Mouse (Mus musculus) hindbrain, postnatal 0 days (tissue): ENCODE results near the gene Ckmt1. TPM values are rescaled to one million over a fixed set of nuclear protein-coding genes. Genes with fewer than 3 reads are reported as not detected.

Source experiments
- ATAC-seq: fragments of 200-750 bp; cut with Nextera tagmentation; 2 replicates; pipeline ENCODE4 v1.8.0; 2017; ENCODE audit warnings: mild to moderate bottlenecking, moderate TSS enrichment, moderate library complexity
- DNase-seq: peaks from one replicate; pipeline ENCODE4 v3.0.0-alpha.2; 2015; ENCODE audit warnings: low spot score
- H3K27ac ChIP-seq: fragments of 300-500 bp; sonication (generic); 2 replicates; pipeline ENCODE4 v1.5.1; 2014; ENCODE audit warnings: mild to moderate bottlenecking
- H3K27me3 ChIP-seq: fragments of 300-500 bp; sonication (generic); 2 replicates; pipeline ENCODE4 v1.6.1; 2014; ENCODE audit warnings: low read length, mixed read lengths; ENCODE audit not compliant: insufficient read depth
- H3K36me3 ChIP-seq: fragments of 300-500 bp; sonication (generic); 2 replicates; pipeline ENCODE4 v1.6.1; 2014; ENCODE audit warnings: low read length, mixed read lengths; ENCODE audit not compliant: insufficient read depth
- H3K4me1 ChIP-seq: fragments of 300-500 bp; sonication (generic); 2 replicates; pipeline ENCODE4 v1.6.1; 2014; ENCODE audit warnings: antibody characterized with exemption, low read length, mixed read lengths; ENCODE audit not compliant: insufficient read depth
- H3K4me2 ChIP-seq: fragments of 300-500 bp; sonication (generic); 2 replicates; pipeline ENCODE4 v1.6.1; 2014; ENCODE audit warnings: low read depth, mild to moderate bottlenecking, low read length, moderate library complexity, mixed read lengths
- H3K4me3 ChIP-seq: fragments of 300-500 bp; sonication (generic); 2 replicates; pipeline ENCODE4 v1.5.1; 2014; ENCODE audit warnings: low read length
- H3K9ac ChIP-seq: fragments of 300-500 bp; sonication (generic); replicated peaks from 2 replicates; pipeline ENCODE4 v1.6.1; 2014; ENCODE audit warnings: mild to moderate bottlenecking, low read length, moderate library complexity, mixed read lengths
- H3K9me3 ChIP-seq: fragments of 300-500 bp; sonication (generic); 2 replicates; pipeline ENCODE4 v1.6.1; 2016; ENCODE audit warnings: low read length, mixed read lengths
- CTCF ChIP-seq: IDR thresholded peaks from 2 replicates; pipeline ENCODE4 v1.5.1; 2016; ENCODE audit warnings: antibody characterized with exemption, control low read depth, low read depth
- WGBS: fragments of 180-500 bp; shearing (Covaris S2); extraction: QIAGEN DNeasy Blood & Tissue Kit; methylation state at CpG from one replicate; pipeline ENCODE4 v1.1.7; 2014; 5-methylcytosine and 5-hydroxymethylcytosine counted together
- polyA plus RNA-seq: library from polyadenylated mRNA; unstranded; fragments of >200 nt; fragmentation: Nextera tagmentation; extraction: Ambion mirVana; gene quantifications from 2 replicates; pipeline ENCODE4 v1.2.1, GENCODE M21; 2015
- total RNA-seq: library from RNA; depleted of rRNA; stranded (reverse); fragments of >200 nt; gene quantifications from 2 replicates; pipeline ENCODE4 v1.2.3, GENCODE M21; 2014

The Ckmt1 gene
- total and polyA plus RNA-seq, 2 experiments from 2014 or later, result 161 to 167 TPM

DNA sequence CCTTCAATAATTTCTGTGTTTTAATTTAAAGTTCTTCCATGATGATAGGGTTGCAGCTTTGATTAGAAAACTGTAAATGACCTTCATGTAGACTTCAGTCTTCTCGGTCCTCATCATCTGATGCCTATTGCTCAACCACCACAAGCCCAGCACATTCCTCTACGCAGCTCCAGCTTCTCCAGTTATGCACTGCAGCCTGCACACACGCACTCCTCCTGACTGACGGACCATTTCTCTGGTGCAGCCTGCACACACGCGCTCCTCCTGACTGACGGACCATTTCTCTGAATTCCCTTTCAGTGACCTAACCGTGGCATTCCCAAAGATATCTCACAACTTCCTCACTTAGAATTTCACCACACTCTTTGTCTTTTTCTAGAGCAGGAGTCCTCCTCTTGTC lies 4.4 kb upstream of the Ckmt1 start:
- Histone ChIP-seq H3K27me3 (no peaks in the 10 kb centered on the region), H3K4me3 (no peak overlapping the region), H3K27ac (no peak overlapping the region), H3K36me3 (peaks cover 17% of the 10 kb centered on the region; the same call in 1 of the 2 replicates), H3K9ac (no peak overlapping the region), H3K4me2 (no peak overlapping the region), H3K4me1 (peaks cover 6% of the 10 kb centered on the region), H3K9me3 (no peaks in the 10 kb centered on the region)
- WGBS, result 66% methylated on average over 8 of the region's 8 CpGs
- DNase-seq (no peak), ATAC-seq (no peak)
- TF ChIP-seq CTCF, result no peak

DNA sequence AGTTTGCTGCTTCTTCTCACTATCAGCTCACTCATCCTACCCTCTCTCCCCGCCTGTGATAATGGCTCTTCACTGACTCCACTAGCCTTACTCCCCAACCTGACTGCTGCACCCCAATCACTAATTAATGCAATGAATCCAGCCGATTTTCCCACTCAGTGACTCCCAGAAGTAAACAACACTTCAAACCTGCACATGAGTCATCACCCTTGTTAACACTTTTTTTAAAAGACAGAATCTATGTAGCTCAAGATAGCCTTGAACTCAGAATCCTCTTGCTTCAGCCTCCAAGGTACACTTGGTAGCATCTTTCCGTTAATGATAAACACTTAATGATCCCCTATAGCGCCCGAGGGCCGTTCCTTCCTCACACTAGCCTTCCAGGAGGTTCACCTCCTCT lies 3.1 kb upstream of the Ckmt1 start:
- Histone ChIP-seq H3K9ac (peak overlapping the region; percentile 73), H3K9me3 (no peaks in the 10 kb centered on the region), H3K27ac (peak overlapping the region; percentile 82; the same call in 1 of the 2 replicates), H3K4me1 (peaks cover 6% of the 10 kb centered on the region), H3K36me3 (peaks cover 11% of the 10 kb centered on the region; the same call in 1 of the 2 replicates), H3K27me3 (no peaks in the 10 kb centered on the region), H3K4me2 (peak overlapping the region; percentile 87), H3K4me3 (peak overlapping the region; percentile 69)
- TF ChIP-seq CTCF, result no peak
- 4% methylated on average over 6 of the region's 6 CpGs for WGBS
- ATAC-seq (no peak), DNase-seq (no peak)

DNA sequence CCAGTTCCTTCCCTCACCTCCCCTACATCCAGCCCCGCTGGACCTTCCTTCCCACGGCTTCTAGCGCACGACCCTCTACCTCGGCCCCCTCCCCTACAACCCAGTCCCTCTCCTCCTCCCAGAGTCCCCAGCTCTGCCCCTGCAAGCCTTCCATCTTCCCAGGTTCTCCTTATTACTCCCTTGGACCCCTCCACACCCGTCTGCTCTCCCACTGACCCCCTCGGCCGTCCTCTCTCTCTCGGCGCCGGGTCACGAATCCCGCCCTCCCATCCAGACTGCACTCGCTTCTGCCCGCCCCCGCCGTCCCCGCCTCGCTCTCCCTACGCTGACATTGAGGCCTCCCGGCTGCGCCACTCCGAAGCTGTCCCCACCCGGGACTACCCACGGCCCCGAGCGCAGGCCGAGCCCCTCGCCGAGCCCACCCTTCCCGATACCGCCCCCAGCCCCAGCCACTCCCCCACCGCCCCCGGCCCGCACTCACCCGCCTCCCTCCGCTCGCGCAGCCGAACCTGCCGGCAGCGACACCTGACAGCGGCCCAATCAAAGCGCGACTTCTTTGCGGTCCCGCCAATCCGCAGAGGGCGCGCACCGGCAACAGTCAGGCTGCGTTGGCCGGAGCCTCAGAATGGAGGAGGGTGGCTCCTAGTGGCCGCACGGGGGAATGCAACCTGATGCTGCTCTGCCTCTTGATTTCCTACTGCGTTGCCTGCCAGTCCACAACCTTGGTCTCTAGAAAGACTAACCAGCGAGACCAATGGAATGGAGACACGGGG lies 2.5 kb upstream of the Ckmt1 start, which contains the start of gene Ppip5k1:
Gene Ppip5k1, minus strand, starts transcription at position 577 of the 773 bp plus-strand sequence.
- ATAC-seq, result peak; percentile 94

DNA sequence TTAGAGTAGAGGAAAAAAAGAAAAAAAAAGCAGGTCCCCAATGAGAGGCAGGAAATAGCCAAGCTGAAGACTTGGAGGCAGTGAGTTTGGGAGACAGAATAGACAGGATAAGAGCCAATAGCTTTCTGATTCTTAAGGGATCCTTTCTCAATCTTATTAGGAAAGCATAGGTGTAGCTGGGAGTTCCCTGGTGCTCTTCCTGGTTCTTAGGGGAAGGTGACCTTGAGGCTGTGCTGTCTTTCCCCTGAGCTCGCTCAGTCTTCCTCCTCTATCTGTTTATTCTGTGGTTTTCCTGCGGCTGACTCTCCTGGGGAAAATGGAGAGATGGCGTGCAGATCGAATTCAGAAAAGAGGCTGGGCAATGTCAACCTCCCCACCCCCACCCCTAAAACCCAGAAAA lies 447 bp downstream of the Ckmt1 start:
- Histone ChIP-seq H3K4me1 (peaks cover 6% of the 10 kb centered on the region), H3K27me3 (no peaks in the 10 kb centered on the region)
- no peak for ATAC-seq

More for the DNA sequence above, 2.5 kb upstream of the Ckmt1 start, which contains the start of gene Ppip5k1:
- DNase-seq, result peak; percentile 98
- Histone ChIP-seq H3K4me2 (peak within 1 kb of the TSS; percentile 87), H3K9me3 (no peaks in the 10 kb centered on the region), H3K4me3 (peak within 1 kb of the TSS; percentile 69), H3K9ac (peak within 1 kb of the TSS; percentile 73), H3K27ac (peak within 1 kb of the TSS; percentile 82), H3K4me1 (peaks cover 6% of the 10 kb centered on the region), H3K36me3 (peaks cover 4% of the 10 kb centered on the region; the same call in 1 of the 2 replicates), H3K27me3 (no peaks in the 10 kb centered on the region)
- 2% methylated on average over 56 of the region's 58 CpGs for WGBS
- TF ChIP-seq CTCF, result peak; percentile 96

DNA sequence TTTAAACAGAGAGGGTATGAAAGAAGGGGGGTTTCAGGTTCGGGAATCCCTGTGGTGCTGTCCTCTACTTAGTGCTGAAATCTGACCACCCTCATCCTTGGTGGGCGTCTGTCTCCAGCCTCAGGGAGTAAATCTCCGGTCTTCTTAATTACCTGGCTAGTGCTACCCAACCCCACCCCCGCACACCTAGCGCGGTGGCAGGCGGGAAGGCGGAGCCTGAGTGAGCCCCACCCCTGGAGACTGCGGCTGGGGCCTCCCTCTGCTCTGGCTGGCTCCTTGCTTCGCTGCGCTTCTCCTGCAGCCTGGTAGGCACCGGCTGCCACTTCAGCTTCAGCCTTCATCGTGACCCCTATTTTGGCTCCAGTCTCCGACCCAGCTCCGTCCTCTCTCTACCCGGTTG lies 867 bp downstream of the Ckmt1 start:
- ATAC-seq, result peak; percentile 86
- H3K27me3 ChIP-seq, result no peaks in the 10 kb centered on the region
- WGBS, result under 1% methylated on average over 16 of the region's 16 CpGs

More for the DNA sequence above, 447 bp downstream of the Ckmt1 start:
- H3K9ac ChIP-seq, result peak overlapping the region; percentile 69
- peak overlapping the region; percentile 88 for H3K27ac ChIP-seq
- no peak for TF ChIP-seq CTCF
- no peaks in the 10 kb centered on the region for H3K36me3 ChIP-seq
- peak; percentile 5 for DNase-seq
- H3K9me3 ChIP-seq, result no peaks in the 10 kb centered on the region
- WGBS, result 2% methylated on average over 4 of the region's 4 CpGs
- peak overlapping the region; percentile 64 for H3K4me2 ChIP-seq
- peak overlapping the region; percentile 53 for H3K4me3 ChIP-seq

DNA sequence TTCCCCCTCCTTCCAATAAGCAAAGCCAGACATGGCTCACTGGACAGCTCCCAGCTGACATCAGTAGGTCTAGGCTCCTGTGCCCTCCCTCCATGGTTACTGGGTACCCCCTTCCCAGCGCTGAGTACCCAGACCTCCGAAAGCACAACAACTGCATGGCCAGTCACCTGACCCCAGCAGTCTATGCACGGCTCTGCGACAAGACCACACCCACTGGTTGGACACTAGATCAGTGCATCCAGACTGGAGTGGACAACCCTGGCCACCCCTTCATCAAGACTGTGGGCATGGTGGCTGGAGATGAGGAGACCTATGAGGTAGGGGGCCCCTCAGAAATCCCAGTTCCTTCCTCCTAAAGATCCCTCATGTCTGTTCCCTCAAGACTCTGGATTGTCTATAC lies 1.9 kb downstream of the Ckmt1 start:
- Histone ChIP-seq H3K4me1 (peaks cover under 1% of the 10 kb centered on the region), H3K27me3 (no peaks in the 10 kb centered on the region), H3K27ac (no peak overlapping the region), H3K9me3 (no peaks in the 10 kb centered on the region), H3K9ac (no peak overlapping the region), H3K36me3 (no peaks in the 10 kb centered on the region), H3K4me3 (peak overlapping the region; percentile 53), H3K4me2 (peak overlapping the region; percentile 64)
- ATAC-seq (no peak), DNase-seq (no peak)
- no peak for TF ChIP-seq CTCF
- 59% methylated on average over 4 of the region's 4 CpGs for WGBS

More for the DNA sequence above, 867 bp downstream of the Ckmt1 start:
- TF ChIP-seq CTCF, result no peak
- no peaks in the 10 kb centered on the region for H3K36me3 ChIP-seq
- DNase-seq, result peak; percentile 84
- H3K9ac ChIP-seq, result peak overlapping the region; percentile 69
- no peaks in the 10 kb centered on the region for H3K9me3 ChIP-seq
- H3K4me1 ChIP-seq, result peaks cover 6% of the 10 kb centered on the region
- H3K4me3 ChIP-seq, result peak overlapping the region; percentile 53
- peak overlapping the region; percentile 64 for H3K4me2 ChIP-seq
- peak overlapping the region; percentile 88 for H3K27ac ChIP-seq

DNA sequence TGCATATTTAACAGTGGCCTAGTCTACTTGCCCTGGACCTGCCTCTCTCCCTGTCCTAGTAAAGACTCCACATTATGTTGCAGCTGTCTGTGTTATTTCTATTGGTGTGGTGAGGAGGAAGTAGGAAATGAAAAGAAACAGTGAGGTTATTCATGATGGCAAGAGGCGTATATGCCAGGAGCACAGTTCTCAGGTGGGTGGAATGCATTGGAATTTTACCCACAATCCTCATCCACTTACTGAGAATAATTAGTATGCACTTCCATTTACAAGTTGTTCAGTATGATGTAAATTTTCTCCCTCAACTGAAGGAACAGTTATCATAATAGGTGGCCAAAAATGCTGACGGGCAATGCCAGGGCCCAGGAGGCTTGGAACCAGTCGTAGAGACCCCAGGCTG lies 6.1 kb downstream of the Ckmt1 start:
- ATAC-seq (no peak), DNase-seq (no peak)
- 75% methylated on average over 3 of the region's 3 CpGs for WGBS
- Histone ChIP-seq H3K36me3 (no peaks in the 10 kb centered on the region), H3K9ac (no peak overlapping the region), H3K4me2 (no peak overlapping the region), H3K4me3 (no peak overlapping the region), H3K27ac (no peak overlapping the region), H3K4me1 (no peaks in the 10 kb centered on the region), H3K27me3 (no peaks in the 10 kb centered on the region), H3K9me3 (no peaks in the 10 kb centered on the region)
- TF ChIP-seq CTCF, result no peak
